Mouse (Mus musculus) T-cell, adult 2 months (primary cell): ENCODE data around the gene Olfr1087.
"Not testable (repeated sequence)": the region's sequence is repeated elsewhere in the genome, so short reads cannot be mapped to it uniquely, and the experiment has no call there.

ENCODE experiments used
- DNase-seq: peaks from one replicate; pipeline ENCODE4 v3.0.0; 2022; ENCODE audit warnings: low spot score

The Olfr1087 gene

DNA sequence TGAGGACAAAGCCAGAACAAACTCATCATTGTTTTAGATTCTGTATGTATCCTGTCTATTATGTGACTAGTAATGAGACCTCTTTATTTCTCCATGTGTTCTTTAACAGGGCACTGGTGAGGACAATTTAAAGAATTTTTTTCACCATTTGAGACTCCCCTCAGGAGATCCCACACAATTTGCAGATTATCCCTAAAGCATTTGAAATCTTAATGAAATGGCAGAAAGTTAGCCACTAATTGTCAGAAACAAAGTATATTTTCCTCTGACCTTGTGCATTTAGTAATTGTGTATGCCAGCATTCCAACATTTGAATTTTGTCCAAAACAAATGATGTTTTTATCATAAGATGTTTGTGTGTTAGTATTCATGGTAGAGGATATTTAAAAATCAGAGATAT is at the start of gene Olfr1087:
Gene Olfr1087, minus strand, starts transcription at position 101 of the 400 bp plus-strand sequence.
- DNase-seq: no peak

DNA sequence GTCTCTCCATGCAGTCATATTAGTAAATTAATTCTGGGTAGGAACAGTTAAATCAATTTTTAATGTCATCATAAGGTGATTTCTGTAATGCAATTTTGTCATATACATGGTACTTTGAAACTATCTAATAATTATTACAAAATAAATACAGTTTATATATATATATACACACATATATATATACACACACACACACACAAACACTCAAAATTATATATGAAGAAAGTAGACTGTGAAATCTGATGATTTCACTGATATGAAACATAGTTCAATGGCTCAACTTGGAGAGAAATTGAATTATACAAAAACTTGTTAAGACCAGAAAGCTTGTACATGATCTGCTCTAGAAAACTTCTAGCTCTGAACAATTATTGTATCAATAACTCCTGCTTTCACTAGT is 35.4 kb upstream of the Olfr1087 start, which contains the start of gene Olfr1089:
Gene Olfr1089, minus strand, starts transcription at position 101 of the 400 bp plus-strand sequence.
- DNase-seq: no peak

DNA sequence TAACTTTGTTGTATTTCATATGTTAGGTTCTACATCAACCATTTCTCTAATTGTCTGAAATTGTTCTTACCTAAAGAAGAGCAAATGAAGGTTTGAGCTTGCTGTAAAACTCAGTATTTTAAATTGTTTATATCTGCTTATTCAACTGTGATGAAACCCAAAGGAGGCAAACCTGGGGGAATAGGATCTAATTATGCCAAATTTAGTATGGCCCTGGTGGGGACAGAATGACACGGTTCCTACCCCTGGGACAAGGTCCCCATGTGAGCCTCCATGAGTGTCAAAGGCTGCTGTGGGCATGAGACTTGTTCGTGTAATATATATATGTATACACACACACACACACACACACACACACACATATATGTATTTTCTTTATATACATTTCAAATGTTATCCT is 18.2 kb downstream of the Olfr1087 start, which contains the start of gene Olfr1086:
Gene Olfr1086, minus strand, starts transcription at position 101 of the 400 bp plus-strand sequence.
- DNase-seq: no peak

DNA sequence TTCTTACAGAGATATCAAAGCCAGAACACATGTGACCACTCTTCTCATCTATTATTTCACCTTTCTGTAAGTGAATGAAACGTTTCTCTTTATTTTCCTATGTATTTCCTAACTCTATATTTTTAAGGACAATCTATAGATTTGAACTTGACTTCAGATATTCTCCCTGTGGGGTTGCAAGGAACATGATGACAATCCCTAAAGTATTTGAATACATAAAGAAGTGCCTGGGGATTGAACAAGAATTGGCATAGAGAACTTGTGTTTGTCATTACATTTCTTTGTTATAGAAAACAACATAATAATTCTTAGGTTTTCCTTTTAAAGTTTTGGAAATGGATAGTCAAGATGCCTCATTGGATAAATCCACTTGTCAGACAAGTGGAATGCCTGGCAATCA is 36.3 kb downstream of the Olfr1087 start, which contains the start of gene Olfr1085:
Gene Olfr1085, minus strand, starts transcription at position 101 of the 400 bp plus-strand sequence.
- no peak for DNase-seq

DNA sequence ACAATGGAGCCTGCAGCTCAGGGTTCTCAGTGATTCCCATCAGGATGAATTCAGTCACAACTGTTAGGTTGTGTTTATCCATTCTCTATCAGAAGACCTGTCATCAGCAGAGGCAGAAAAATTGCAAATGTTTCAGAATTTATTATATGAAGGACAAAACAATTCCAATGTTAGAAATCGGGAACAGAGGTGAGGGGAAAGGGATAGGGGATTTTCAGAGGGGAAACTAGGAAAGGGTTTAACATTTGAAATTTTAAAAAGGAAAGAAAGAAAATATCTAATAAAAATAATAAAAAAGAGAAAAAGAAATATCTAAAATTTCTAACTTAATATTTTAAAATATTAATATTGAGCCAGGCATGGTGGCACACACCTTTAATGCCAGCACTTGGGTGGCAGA is 58.6 kb downstream of the Olfr1087 start, which contains the start of gene Olfr1084:
Gene Olfr1084, minus strand, starts transcription at position 101 of the 400 bp plus-strand sequence.
- not testable (repeated sequence) for DNase-seq
